Mouse (Mus musculus) left cerebral cortex, adult 18-20 months (tissue): ENCODE measurements around the gene Wfdc12. TPM values are rescaled to one million over a fixed set of nuclear protein-coding genes. Genes with fewer than 3 reads are reported as not detected.
"Not testable (repeated sequence)": the region's sequence is repeated elsewhere in the genome, so short reads cannot be mapped to it uniquely, and the experiment has no call there.

Experiments
- DNase-seq, 2 experiments: peaks; one replicate each; pipeline ENCODE4 v3.0.0; 2021 to 2022; ENCODE audit warnings: low spot score in 2 of 2, mixed read lengths in 1 of 2
- long read RNA-seq, 2 experiments: library from polyadenylated mRNA; stranded (forward); transcript quantifications; one replicate each; pipeline ENCODE4 v2.0.0; 2021
- total RNA-seq, 2 experiments: library from RNA; stranded (reverse); gene quantifications; 2 replicates each; pipeline ENCODE4 v1.2.3; 2021

The Wfdc12 gene
- not detected for total RNA-seq
- long read RNA-seq, experiment 1, result 0 reads
- long read RNA-seq, experiment 2, result 0 reads

DNA sequence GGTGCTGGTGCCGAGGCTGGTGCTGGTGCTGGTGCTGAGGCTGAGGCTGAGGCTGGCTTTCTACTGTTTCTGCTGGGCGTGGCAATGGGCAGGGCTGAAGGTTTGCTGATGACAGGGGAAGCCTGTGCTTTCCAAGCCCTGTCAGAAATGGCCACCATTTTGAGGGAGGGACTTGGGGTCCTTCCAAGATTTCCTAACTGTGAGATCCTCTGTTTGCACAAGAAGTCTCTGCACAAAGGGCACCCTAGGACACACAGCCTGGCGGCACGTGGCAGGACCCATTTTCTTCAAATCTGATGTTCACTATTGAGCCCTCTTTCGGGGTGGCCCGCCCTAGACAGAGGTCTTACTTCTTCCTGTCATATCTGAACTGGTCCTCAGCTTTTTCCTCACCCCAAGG lies at the start of gene Wfdc12:
Gene Wfdc12 (minus strand): TSS at position 33 of the 400 bp plus-strand sequence.
- no peak for DNase-seq

DNA sequence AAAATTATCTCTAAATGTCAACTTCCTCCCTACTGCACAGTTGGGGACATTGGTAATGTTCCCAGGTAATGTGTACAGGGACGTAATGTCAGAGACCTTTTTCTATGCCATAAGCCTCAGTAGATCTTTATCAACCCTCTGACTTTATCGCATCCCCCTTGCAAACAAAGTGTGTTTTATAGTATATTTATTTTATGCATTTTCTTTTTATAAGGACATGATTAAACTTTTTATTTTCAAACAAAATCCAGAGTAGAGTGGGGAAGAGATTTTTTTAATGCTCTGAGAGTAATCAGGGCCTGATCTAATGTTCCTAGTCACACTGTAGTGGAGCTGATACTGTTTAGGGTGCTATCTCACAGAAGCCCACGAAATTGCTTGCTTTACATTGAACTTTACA lies 48.0 kb upstream of the Wfdc12 start, which contains the start of gene Svs2:
Gene Svs2 (minus strand): TSS at position 101 of the 400 bp plus-strand sequence.
- no peak for DNase-seq

DNA sequence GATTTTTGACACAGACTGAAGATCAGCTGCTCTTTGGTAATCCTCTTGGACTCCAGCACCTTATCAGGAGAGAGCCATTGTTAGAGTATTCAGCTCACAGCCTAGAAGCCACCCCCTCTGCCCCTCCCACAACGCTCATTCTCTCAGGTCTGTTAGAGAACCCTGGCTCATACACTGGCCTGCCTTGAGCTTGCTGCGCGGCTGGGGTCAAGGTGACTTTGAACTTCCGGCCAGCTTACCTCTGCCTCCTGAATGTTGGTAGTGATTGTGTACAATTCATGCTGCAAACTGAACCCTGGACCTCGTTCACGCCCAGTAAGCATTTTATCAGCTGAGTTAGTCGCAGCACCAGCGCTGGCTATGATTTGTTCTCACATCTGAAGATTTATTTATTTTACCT lies 42.3 kb upstream of the Wfdc12 start:
- no peak for DNase-seq

DNA sequence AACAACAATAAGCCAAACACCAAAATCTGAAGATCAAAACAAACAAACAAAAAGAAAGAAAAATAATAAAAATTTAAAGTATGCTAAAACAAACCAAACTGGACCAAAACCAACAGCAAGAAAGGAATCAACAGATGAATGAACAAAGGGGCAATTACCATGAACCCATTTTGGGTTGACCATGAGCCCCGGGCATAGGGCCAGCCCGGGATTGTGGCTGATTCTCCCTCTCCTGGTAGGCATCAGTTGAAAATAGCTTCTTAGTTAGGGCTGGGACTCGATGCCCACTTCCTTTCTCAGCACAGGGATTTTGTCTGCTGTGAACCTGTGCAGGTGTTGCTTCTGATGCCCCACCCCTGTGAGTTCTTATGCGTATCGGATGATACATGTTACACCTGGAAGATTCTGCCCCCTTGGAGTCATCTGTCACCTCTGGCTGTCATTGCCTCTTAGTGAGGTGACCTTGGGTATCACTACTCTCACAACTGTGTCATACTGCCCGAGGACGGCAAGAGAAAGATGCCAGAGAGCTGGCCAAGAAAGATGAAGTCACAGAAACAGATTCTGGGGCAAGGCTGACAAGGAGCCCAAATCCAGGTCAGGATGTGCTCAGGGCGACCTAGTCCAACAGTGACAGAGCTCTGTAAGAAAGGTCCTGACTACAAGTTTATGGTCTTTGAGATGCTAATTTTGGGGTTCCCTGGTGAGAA lies 38.1 kb upstream of the Wfdc12 start:
- DNase-seq, result no peak

DNA sequence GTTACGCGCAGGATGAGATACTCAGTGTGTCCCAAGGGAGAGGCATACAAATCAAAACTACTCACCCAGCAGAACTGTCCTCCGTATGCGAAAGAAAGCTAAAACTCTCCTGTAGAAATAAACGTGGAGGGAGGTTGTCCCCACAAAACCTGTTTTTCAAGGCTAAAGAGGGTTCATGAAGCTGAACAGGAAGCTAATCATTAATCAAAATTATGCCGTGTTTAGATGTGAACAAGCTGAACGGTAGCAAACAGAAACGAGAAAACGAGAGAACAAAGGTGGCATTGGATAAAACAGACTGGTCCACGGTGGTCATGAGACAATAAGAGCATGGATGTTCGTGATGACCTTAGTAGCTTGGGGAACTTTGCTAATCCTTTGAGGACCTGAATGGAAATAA lies 31.1 kb upstream of the Wfdc12 start, which contains the start of gene Wfdc15b:
Gene Wfdc15b (minus strand): TSS at position 139 of the 400 bp plus-strand sequence.
- no peak for DNase-seq

DNA sequence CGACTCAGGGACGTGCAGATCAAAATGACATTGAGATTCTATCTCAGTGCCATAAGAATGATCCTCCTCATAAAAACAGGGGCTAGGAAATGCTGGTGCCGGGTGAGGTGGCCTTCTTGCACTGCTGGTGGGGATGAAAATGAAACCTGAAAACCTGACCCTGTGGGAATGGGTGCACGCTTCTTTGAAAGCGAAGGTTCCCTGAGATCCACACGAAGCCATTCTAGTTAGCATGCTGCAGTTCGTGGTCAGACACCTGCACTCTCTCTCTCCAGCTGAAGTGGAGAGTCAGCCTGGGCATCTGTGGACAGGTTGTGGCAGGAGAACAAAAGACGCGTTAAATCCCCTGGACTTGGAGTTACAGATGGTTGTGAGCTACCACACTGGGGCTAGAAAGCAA lies 28.9 kb upstream of the Wfdc12 start:
- no peak for DNase-seq

DNA sequence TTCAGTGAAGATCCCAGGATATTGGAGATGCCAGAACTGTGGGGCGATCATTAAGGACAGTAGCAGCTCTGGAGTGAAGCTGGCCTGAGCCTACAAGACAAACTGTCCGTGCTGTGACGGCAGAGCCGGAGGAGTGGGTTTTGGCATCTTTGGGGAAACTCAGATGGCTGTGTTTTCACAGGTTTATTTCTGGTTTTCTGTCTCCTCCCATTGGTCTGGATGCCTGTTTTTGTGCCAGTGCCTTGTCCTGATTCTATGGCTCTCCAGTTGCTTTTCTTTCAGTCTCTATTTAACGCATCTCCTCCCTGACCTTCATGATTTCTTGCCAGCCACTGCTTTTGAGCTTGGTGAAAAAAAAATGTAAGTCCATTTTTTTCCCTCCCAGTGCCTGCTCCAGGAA lies 22.3 kb upstream of the Wfdc12 start:
- DNase-seq, result peak; percentile 7 to 37

DNA sequence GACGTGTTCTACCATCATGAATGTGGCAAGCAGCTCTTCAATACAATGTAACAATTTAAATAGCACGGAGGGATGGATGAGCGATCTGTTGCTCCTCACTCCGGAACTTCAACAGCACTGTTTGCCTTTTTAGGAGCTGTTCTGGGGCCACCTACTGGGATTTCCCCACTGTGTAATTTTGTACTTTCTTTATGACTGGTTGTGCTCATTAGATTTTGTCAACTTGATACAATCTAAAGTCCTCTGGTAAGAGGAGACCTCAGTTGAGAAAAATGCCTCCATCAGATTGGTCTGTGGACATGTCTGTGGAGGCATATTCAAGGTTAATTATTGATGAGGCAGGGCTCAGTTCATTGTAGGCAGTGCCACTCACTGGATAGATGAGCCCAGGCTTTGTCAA lies 20.5 kb upstream of the Wfdc12 start:
- no peak for DNase-seq

DNA sequence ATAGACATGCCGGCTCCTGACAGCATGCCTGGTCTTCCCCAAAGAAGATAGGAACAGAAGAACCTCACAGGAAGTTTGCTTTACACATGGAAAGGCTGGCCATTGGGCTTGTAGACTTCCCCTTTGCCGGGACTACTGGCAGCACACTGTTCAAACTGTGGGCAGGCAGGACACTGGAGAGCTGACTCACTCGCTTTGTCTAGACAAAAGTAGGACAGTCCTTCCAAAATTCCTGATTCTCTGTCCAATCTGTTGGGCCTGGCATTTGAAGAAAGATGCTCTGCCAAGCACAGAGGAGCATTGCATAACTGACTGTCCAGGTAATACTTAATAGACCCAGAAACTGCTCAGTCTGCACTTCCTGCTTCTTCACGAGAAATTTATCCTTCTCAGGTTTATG lies 16.3 kb upstream of the Wfdc12 start:
- DNase-seq, result peak; percentile 14 to 33

DNA sequence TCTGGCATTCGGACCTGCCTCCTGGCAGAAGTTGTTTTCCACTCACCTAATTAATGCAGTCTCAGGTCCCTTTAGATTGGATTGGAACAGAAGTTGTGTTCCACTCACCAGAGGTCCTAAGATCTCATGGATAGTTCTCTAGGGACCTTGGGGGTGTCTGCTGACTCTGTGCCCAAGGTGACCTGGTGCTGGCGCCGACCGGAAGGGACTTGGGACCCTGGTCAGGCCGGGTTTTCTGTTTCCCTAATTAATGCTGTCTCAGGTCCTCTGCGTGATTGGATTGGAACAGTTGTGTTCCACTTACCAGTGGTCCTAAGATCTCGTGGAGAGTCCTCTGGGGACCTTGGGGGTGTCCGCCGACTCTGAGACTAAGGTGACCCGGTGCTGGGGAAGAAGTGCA lies 15.6 kb upstream of the Wfdc12 start:
- not testable (repeated sequence) for DNase-seq

DNA sequence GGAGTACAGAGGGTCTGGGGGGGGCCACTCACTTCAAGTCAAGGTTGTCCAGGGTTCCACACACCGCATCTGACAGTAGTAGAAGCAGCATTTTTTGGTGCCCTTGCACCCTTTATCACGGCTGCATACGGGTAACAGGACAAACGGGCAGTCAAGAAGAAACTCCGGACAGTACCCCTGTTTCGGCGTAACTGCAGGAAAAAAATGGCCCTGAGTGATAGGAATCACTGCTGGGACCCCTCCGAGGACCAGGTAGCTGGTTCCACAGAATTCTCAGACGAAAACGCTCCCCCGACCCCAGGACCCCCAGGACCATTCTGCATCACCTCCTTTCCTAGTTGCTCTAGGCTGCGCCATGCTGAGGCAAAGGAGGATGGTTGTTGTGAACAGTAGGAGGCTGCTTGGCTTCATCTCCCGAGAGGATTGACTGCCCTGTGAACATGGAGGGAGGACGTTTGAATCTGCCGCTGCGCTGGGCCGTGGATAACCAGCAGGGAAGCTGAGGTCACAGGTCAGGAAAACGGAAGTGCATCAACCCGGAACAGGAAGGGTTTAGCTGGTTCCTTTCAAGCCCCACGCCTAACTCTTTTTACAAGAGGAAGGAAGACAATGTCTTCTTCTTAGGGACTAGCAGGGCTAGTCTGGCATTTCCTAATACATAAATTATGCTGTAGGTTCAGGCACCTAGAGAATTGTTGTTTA lies 9.4 kb upstream of the Wfdc12 start, which contains the start of gene Wfdc15a:
Gene Wfdc15a (minus strand): TSS at position 505 of the 702 bp plus-strand sequence.
- no peak for DNase-seq

DNA sequence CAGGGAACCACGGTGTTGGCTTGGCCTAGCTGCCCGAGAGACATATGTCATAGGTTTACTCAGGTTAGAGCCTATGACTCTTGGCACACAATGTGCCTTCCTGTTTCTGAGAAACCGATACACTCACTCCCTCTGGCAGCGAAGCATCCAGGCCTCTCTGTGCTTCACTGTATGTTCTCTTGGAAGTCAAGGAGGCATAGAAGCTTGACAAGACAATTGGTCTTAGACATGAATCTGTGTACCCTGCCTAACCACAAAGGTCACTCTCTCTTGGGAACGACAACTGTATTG lies 6.2 kb upstream of the Wfdc12 start:
- DNase-seq, result no peak

DNA sequence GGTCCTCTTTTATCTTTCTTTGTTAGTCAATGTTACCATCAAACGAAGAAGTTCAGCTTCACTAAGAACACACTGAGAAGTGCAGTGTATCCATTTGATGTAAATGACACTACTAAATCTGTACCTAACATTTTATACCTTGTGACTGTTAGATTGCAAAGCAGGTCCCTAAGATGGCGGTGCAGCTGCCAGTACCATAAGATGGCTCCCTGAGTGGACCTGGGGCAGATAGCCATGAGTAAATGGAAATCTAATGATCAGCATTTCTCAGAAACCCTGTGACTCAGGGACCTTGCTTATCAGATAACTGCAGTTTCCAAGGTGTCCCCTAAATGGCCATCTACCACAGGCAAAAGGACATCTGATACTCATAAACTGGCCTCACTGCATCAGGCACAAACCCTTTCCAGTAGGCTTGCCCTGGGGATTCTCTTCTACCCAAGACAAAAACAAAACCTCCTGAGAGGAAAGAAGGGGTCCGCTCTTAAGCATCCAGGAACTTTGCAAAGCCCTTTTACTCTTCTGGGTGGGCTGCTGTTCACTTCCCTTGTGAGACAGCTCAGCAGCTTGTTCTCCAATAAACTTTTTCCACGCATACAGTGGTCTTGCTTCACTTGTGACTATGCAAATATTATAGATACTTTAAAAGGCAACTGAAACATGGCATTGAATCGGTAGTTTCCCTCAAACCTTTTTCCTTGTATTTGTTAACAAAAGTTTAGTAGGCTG lies 5.7 kb upstream of the Wfdc12 start:
- no peak for DNase-seq

DNA sequence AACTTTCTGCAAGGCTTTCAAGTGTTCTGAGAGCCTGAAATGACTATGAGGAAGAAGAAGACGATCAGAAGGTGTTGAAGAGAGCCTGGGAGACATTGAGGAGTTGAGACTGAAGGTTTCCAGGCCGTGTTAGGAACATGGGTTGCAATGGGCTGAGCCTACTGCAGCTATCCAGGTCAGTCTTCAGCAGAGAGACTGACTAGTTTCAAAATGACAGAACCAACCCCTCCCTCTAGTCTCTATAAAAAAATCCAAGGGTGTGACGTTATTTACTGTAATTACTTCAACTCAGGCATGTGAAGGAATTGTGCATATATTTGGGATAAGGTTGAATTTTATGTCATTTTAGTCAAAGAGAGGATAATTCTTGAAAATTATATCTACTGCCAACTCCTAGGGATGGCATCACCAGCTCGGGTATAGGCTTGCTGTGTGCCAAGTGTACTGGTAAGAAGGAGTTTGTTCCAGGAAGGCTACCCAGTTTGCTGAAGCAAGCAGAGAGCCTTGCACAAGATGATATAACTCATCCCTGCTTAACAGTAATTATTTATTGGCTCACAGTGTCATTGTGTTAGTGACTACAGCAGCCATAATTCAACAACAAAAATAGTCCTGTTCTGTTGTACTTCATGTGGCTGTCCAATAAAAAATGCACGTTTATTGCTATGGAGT lies 4.7 kb upstream of the Wfdc12 start:
- DNase-seq, result no peak

DNA sequence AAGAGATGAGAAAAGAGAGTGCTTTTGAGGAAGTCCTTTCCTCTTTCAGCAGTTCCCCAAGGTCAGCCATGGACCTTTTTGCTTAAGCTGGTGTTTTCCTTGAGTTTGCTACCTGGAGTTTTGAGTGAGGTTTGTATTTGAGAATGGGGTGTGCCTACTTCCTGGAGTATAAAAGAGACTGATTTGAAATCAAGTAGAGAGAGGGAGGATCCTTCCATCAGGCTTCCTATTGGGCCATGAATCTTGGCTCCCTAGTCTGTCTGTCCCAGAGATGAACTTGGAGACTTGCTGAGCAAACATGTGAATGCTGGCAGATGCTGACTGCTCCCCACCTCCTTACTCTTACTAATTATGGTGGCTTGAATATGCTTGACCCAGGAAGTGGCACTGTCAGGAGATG lies 1.9 kb upstream of the Wfdc12 start:
- no peak for DNase-seq

DNA sequence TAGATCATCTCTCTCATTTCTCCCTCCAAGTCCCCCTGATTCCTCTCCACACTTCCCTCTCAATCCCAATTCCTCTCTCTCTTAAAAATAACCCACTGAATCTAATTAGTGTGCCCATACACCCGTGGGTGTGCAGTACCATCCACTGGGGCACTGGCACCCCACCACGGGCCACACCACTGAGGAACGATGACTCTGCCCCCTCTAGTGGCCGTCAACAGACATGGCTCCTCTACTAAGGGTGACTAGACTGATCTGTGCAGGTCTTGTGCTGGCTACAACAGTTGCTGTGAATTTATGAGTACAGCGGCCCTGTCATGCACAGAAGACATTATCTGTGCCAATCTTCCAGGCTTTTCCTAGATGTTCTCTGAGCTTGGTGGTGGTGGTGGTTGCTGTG lies 1.7 kb downstream of the Wfdc12 start:
- DNase-seq, result no peak

DNA sequence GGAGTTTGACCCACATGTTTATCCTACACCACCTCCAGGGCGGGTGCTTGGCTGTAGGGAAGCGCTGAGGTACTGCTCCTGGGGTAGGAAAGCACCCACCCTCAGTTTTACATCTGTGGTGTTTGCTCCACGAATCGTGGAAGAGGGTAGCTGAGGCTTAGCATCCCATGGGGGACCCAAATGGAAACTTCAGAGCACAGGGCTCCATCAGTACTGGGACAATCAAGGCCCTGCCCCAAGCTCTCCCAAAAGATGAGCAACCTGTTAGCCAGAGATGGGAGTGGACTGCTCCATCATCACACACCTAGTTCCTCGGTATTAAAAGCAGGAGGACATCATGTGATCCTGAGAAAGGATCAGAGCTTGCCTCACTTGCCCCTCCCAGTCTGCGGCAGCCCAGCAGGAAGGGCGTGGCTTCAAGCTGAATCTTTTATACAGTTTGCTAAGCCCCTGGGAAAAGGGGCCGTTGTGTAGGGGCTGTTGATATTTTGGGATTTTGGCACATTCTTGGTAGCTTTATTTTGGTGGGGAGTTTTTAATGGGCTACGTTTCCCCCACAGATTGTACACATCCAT lies 6.2 kb downstream of the Wfdc12 start:
- no peak for DNase-seq

DNA sequence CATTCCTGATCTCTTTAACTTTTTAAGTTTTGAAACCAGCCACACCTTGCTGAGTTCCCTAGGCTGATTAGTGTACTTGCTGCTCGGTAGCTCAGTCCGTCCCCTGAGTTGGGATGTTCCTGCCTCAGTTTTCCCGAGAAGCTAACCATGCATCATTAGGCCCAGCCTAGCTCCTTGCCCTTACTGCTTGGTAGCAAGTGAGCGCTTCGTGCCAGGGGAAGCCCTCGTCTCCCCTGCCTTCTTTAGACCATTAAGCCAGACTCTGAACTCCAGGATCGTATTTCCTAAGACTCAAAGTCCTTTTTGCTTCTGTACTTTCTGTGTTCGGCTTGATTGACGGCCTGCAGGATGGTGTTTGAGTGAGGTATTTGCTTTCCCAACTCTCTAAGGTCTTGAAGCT lies 7.1 kb downstream of the Wfdc12 start:
- DNase-seq, result no peak

DNA sequence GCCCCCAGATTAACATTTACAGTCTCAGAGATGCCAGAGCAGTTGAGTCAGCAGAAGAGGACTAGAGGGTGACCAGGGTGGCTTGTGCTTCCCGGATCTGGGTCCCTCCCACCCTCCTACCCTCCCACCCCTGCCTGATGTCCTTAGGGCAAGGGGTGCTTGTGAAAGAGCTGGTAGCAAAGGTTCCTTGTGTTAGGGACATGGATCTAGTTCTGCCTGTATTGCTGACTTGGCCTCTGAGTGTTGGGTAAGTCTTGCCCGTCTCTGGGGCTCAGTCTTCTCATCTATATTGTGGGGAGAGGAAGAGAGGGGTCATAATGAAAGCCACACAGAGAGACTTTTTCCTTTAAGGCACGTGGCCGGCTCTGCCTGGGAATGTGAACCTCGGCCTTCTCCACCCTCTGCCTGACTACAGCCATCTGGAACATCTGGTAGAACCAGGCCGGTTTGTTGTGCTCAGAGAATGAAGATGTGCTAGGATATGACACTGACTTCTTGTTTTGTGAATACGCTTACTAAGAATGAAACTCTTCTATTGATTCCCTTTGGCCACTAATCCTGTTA lies 7.6 kb downstream of the Wfdc12 start, which contains the start of gene Wfdc5:
Gene Wfdc5 (minus strand): TSS at position 51 of the 564 bp plus-strand sequence.
- DNase-seq, result no peak

DNA sequence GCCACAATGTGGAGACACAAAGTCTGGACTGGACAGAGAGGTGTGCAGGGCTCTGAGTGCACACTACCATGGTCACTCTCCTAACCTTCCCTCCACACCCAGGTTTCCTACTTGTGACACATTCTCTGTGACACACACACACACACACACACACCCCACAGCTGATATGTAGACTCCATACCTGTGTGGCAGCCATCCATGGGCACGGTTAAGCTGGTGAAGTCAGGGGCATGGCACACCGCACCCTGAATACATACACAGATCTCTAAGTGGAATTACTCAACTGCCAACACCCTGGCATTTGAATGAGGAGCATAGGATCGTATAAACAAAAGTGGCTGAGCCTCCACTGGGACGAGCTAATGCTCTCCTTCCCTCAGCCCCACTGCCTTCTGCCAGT lies 9.6 kb downstream of the Wfdc12 start:
- DNase-seq, result no peak

DNA sequence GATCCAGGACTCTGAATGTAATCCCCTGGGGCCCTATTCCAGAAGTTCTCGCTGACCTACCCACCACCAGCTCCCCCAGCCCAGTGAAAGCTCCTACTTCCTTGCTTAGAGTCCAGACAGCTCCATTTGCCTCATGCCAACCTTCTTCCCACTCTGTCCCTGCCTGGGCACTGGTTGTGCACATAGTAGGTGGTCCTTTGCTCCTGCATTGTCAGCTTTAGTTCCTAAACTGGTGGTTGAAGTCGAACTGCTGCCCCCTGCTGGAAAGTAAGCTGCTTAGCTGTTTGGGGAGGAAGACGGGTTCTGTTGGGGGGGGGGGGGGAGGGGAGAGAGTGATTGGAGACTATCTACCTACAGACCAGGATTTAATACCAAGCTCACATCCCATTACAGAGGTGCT lies 10.3 kb downstream of the Wfdc12 start:
- DNase-seq, result peak in 1 of 2 experiments; percentile 31
